Mouse (Mus musculus): Measurements from ENCODE around the gene Gm9573. TPM values are rescaled to one million over a fixed set of nuclear protein-coding genes. Genes with fewer than 3 reads are reported as not detected.
A peak's percentile ranks its signal among the peaks of the same experiment; 100 is the strongest.

The Gm9573 gene
- polyA plus RNA-seq, 1 experiment from 2014 or later, result not detected

DNA sequence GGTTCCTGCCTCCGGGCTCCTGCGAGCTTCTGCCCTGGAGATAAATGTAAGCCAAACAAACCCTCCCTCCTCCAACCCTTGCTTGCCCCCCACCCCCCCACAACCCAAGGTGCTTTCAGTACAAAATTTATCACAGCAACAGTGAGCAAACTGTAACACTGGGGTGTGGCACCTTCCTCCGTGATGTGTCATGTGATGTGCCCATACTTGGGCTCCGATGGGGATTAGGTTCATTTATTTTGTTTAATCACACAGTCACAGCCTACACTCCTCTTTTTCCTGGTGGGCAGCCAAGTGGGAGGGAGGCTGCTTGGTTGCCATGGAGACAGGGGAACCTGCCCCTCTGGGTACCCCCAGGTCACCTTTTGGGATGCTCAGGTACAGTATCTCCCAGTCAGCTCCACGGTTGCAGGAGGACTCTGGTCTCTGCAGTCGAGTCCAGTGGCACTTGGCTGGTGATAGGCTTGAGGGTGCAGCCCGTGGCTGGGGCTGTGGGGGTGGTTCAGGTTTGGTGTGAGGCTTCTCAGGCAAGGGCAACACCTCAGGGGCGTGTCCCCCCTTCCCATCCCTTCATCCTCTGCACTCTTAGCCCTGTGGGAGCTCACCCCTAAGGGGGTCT lies 24.6 kb downstream of the Gm9573 start:
- Histone ChIP-seq H3K36me3 (ENCODE audit: control insufficient read depth, insufficient read depth, low read length) (no peaks in the 10 kb centered on the region), H3K4me1 (ENCODE audit: control insufficient read depth, insufficient read depth, low read length) (no peaks in the 10 kb centered on the region), H3K4me2 (no peak overlapping the region), H3K27me3 (ENCODE audit: control insufficient read depth, insufficient read depth, low read length) (no peaks in the 10 kb centered on the region), H3K9me3 (ENCODE audit: control insufficient read depth, low read length) (no peaks in the 10 kb centered on the region), H3K9ac (ENCODE audit: low read length) (no peak overlapping the region), H3K27ac (ENCODE audit: low read depth, low read length) (no peak overlapping the region), H3K4me3 (ENCODE audit: low read depth, low read length) (no peak overlapping the region)
- ATAC-seq (ENCODE audit: low FRiP score), result no peak
- 60% methylated on average over 8 of the region's 8 CpGs for WGBS
- DNase-seq (ENCODE audit: low spot score, missing footprints), result no peak

DNA sequence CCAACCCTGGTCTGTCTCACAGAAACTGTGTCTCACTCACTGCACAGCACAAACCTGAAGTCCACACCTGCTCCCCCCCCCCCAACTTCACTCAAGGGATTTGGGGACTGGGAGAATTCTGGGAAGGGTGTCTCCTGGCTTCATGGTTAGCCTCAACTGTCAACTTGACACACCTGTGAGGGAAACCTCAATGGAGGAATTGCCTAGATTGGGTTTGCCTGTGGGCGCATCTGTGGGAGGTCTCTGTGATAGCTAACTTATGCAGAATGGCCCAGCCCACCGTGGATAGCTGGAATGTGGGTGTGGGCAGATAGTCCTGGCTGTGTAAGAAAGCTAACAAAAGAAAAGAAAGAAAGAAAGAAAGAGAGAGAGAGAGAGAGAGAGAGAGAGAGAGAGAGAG lies 25.2 kb downstream of the Gm9573 start, which contains the start of gene Sfta2:
Sfta2 (plus strand) TSS at position 301 of the 400 bp plus-strand sequence.
- Histone ChIP-seq H3K9me3 (ENCODE audit: control insufficient read depth, low read length) (no peaks in the 10 kb centered on the region), H3K4me1 (ENCODE audit: control insufficient read depth, insufficient read depth, low read length) (no peaks in the 10 kb centered on the region), H3K27me3 (ENCODE audit: control insufficient read depth, insufficient read depth, low read length) (no peaks in the 10 kb centered on the region), H3K27ac (ENCODE audit: low read depth, low read length) (no peak within 1 kb of the TSS), H3K36me3 (ENCODE audit: control insufficient read depth, insufficient read depth, low read length) (no peaks in the 10 kb centered on the region), H3K4me3 (ENCODE audit: low read depth, low read length) (no peak within 1 kb of the TSS), H3K9ac (ENCODE audit: low read length) (no peak within 1 kb of the TSS), H3K4me2 (no peak within 1 kb of the TSS)
- ATAC-seq (ENCODE audit: low FRiP score) (no peak), DNase-seq (ENCODE audit: low spot score, missing footprints) (no peak)
- WGBS, result 79% methylated on average over 2 of the region's 2 CpGs

DNA sequence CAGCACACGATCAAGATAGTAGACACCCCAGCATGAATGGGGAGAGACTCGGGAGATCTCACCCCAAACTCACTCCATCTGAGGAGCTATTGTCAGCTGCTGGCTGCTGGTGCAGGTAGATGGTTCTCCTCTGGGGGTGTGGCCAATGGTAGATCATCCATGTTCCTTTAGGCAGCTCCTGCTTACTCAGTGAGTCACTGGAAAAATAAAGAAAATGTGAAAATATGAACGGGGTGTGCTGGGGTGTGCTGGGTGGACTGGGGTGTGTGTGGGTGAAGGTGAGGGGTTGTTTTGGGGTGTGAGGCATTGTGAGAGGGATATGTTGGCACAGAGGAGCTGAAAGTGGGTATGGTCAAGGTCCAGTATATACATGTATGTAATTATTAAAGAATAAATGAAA lies 29.0 kb downstream of the Gm9573 start:
- no peak overlapping the region for H3K4me2 ChIP-seq
- DNase-seq (ENCODE audit: low spot score, missing footprints) (no peak), ATAC-seq (ENCODE audit: low FRiP score) (no peak)
- H3K36me3 ChIP-seq (ENCODE audit: control insufficient read depth, insufficient read depth, low read length), result no peaks in the 10 kb centered on the region
- 91% methylated on average over 3 of the region's 3 CpGs for WGBS
- H3K27me3 ChIP-seq (ENCODE audit: control insufficient read depth, insufficient read depth, low read length), result no peaks in the 10 kb centered on the region
- no peaks in the 10 kb centered on the region for H3K4me1 ChIP-seq (ENCODE audit: control insufficient read depth, insufficient read depth, low read length)
- no peak overlapping the region for H3K9ac ChIP-seq (ENCODE audit: low read length)
- H3K27ac ChIP-seq (ENCODE audit: low read depth, low read length), result no peak overlapping the region
- H3K4me3 ChIP-seq (ENCODE audit: low read depth, low read length), result no peak overlapping the region
- H3K9me3 ChIP-seq (ENCODE audit: control insufficient read depth, low read length), result no peaks in the 10 kb centered on the region

DNA sequence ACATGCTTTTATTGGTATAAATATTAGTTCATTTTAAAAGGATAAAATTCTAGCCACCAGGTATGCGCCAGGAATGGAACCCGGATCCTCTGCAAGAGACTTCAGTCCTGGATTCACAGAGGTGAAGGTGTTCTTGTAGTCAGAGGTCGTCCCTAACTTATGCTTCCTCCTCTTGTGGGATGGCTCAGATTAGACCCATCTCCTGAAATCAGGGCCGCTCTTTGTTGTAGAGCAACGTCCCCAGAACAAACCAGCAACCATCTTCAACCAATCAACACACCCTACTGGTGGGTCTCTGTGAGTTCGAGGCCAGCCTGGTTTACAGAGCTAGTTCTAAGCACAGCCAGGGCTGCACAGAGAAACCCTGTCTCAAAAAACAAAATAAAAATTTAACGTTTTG lies 32.0 kb downstream of the Gm9573 start:
- Histone ChIP-seq H3K36me3 (ENCODE audit: control insufficient read depth, insufficient read depth, low read length) (no peaks in the 10 kb centered on the region), H3K9ac (ENCODE audit: low read length) (no peak overlapping the region), H3K27ac (ENCODE audit: low read depth, low read length) (no peak overlapping the region), H3K9me3 (ENCODE audit: control insufficient read depth, low read length) (no peaks in the 10 kb centered on the region), H3K4me2 (no peak overlapping the region), H3K4me3 (ENCODE audit: low read depth, low read length) (no peak overlapping the region), H3K27me3 (ENCODE audit: control insufficient read depth, insufficient read depth, low read length) (no peaks in the 10 kb centered on the region), H3K4me1 (ENCODE audit: control insufficient read depth, insufficient read depth, low read length) (no peaks in the 10 kb centered on the region)
- WGBS, result 84% methylated on average over 7 of the region's 7 CpGs
- no peak for DNase-seq (ENCODE audit: low spot score, missing footprints)
- no peak for ATAC-seq (ENCODE audit: low FRiP score)

DNA sequence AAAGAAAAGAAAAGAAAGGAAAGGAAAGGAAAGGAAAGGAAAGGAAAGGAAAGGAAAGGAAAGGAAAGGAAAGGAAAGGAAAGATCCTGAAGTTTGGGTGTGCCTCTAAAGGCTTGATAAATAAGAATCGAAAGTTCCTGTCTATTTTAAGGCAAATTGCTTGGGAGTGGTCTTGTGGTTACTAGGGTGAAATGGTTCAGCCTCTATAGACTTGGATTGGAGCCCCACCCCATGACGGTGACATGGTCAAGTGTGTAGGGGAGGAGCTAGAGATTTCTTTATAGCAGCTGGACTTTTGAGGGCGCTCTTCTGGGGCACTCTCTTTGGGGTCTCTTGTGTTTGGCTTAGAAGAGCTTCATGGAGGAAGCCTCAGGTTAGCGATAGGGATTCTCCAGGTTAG lies 32.7 kb downstream of the Gm9573 start:
- no peak overlapping the region for H3K4me3 ChIP-seq (ENCODE audit: low read depth, low read length)
- ATAC-seq (ENCODE audit: low FRiP score), result no peak
- no peaks in the 10 kb centered on the region for H3K36me3 ChIP-seq (ENCODE audit: control insufficient read depth, insufficient read depth, low read length)
- no peak for DNase-seq (ENCODE audit: low spot score, missing footprints)
- no peaks in the 10 kb centered on the region for H3K9me3 ChIP-seq (ENCODE audit: control insufficient read depth, low read length)
- 32% methylated on average over 4 of the region's 4 CpGs for WGBS
- H3K27ac ChIP-seq (ENCODE audit: low read depth, low read length), result no peak overlapping the region
- no peak overlapping the region for H3K9ac ChIP-seq (ENCODE audit: low read length)
- no peaks in the 10 kb centered on the region for H3K27me3 ChIP-seq (ENCODE audit: control insufficient read depth, insufficient read depth, low read length)
- no peaks in the 10 kb centered on the region for H3K4me1 ChIP-seq (ENCODE audit: control insufficient read depth, insufficient read depth, low read length)
- no peak overlapping the region for H3K4me2 ChIP-seq

DNA sequence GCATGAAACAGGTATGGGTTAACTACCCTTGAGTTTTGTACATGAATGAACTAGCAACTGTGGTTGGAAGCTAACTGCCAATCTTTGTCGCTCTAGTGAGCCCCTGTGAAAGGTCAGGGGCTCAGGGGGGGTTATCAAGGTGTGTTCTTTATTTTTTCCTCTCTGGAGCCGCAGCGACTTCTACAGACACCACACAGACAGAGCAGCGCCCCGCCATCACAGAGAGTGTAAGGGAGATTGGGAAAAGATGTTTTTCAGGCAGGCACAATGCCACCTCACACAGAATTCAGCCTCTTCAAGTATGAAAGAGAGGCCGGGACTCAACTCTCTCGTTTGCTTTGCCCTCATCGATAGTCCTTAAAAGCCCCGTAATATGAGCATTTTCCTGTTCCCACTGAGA lies 34.3 kb downstream of the Gm9573 start:
- Histone ChIP-seq H3K27ac (ENCODE audit: low read depth, low read length) (no peak overlapping the region), H3K9ac (ENCODE audit: low read length) (no peak overlapping the region), H3K9me3 (ENCODE audit: control insufficient read depth, low read length) (no peaks in the 10 kb centered on the region), H3K36me3 (ENCODE audit: control insufficient read depth, insufficient read depth, low read length) (no peaks in the 10 kb centered on the region), H3K4me3 (ENCODE audit: low read depth, low read length) (no peak overlapping the region), H3K4me2 (no peak overlapping the region), H3K27me3 (ENCODE audit: control insufficient read depth, insufficient read depth, low read length) (no peaks in the 10 kb centered on the region), H3K4me1 (ENCODE audit: control insufficient read depth, insufficient read depth, low read length) (peaks cover 4% of the 10 kb centered on the region; the same call in 1 of the 2 replicates)
- WGBS, result 86% methylated on average over 9 of the region's 9 CpGs
- no peak for ATAC-seq (ENCODE audit: low FRiP score)
- no peak for DNase-seq (ENCODE audit: low spot score, missing footprints)

DNA sequence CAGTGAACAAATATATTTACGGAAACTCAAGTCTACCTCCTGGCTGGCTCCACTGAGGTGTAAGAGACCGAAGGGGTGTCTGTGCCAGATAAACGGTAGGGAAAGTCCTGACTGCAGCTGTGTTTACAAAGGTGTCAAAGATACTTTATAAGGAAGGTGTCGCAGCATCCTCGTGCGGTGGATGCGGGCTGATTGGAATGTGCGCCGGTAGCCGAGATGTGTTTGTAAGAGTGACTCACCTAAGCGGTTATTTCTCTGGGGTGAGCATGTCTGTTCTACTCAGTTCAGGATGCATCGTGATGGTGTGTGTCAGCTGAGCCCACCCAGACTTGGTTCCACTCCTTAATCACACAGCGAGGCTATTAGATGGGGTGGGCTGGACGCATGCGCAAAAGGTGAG lies 34.7 kb downstream of the Gm9573 start:
- H3K4me3 ChIP-seq (ENCODE audit: low read depth, low read length), result no peak overlapping the region
- no peak for DNase-seq (ENCODE audit: low spot score, missing footprints)
- H3K27ac ChIP-seq (ENCODE audit: low read depth, low read length), result no peak overlapping the region
- no peak for ATAC-seq (ENCODE audit: low FRiP score)
- H3K36me3 ChIP-seq (ENCODE audit: control insufficient read depth, insufficient read depth, low read length), result no peaks in the 10 kb centered on the region
- no peaks in the 10 kb centered on the region for H3K9me3 ChIP-seq (ENCODE audit: control insufficient read depth, low read length)
- H3K9ac ChIP-seq (ENCODE audit: low read length), result no peak overlapping the region
- H3K4me1 ChIP-seq (ENCODE audit: control insufficient read depth, insufficient read depth, low read length), result peaks cover 4% of the 10 kb centered on the region; the same call in 1 of the 2 replicates
- 93% methylated on average over 15 of the region's 15 CpGs for WGBS
- no peaks in the 10 kb centered on the region for H3K27me3 ChIP-seq (ENCODE audit: control insufficient read depth, insufficient read depth, low read length)
- H3K4me2 ChIP-seq, result no peak overlapping the region

DNA sequence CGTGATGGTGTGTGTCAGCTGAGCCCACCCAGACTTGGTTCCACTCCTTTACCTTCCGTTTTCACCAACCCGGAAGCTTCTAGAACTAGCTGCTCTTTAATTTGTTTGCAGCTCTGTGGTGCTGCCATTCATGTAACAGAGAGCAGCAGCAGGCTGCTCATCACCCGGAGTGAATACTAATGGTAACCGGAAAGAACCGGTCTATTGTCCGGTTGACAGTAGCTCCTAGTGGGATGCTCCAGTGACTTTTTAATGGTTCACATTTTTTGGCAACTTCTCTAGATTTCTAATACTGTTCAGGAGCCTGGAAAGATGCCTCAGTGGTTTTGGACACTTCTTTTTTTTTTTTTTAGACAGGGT lies 35.2 kb downstream of the Gm9573 start:
- H3K9me3 ChIP-seq (ENCODE audit: control insufficient read depth, low read length), result no peaks in the 10 kb centered on the region
- no peak overlapping the region for H3K4me2 ChIP-seq
- H3K27ac ChIP-seq (ENCODE audit: low read depth, low read length), result no peak overlapping the region
- H3K36me3 ChIP-seq (ENCODE audit: control insufficient read depth, insufficient read depth, low read length), result no peaks in the 10 kb centered on the region
- H3K4me1 ChIP-seq (ENCODE audit: control insufficient read depth, insufficient read depth, low read length), result peaks cover 4% of the 10 kb centered on the region; the same call in 1 of the 2 replicates
- WGBS, result 92% methylated on average over 7 of the region's 7 CpGs
- no peak for DNase-seq (ENCODE audit: low spot score, missing footprints)
- H3K9ac ChIP-seq (ENCODE audit: low read length), result no peak overlapping the region
- no peak overlapping the region for H3K4me3 ChIP-seq (ENCODE audit: low read depth, low read length)
- ATAC-seq (ENCODE audit: low FRiP score), result no peak
- no peaks in the 10 kb centered on the region for H3K27me3 ChIP-seq (ENCODE audit: control insufficient read depth, insufficient read depth, low read length)

DNA sequence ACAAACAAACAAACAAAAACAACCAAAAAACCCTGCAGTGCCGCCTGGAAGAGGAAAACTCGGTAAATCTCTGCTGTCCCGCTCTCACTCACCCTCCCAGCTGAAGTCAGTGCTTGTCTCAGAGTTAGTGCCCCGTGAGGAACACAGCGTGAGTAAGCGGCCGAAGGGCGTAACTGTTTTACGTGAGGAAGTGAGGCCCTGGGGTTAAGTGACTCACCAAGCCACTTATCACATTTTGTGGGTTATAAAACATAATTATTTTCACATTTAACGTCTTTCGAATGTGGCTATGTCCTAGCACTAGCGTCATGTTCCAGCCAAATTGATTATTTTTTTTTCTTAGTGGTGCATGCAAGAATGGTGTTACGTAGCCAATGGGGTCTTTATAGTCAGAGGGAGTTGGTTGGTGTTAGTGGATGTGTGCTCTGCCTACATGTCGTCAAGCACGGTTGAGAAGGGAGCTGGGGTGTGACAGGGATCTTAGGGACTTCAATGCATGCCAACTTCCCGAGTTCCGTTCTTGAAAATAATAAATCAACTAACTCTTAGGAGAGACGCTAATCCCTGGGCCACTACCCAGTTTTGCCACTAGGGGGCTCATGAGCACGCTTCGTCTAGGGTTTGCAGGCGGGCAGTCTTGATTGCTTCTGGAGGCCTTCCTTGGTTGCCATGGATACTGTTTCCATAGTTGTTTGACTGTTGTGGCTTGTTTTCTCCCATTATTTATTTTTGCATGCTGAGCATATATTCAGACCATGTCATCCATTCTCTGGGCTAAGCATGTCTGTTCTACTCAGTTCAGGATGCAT lies 35.8 kb downstream of the Gm9573 start:
- H3K36me3 ChIP-seq (ENCODE audit: control insufficient read depth, insufficient read depth, low read length), result no peaks in the 10 kb centered on the region
- H3K4me2 ChIP-seq, result no peak overlapping the region
- ATAC-seq (ENCODE audit: low FRiP score) (0 out of 2 replicates have a peak, but pooled peaks have one; percentile 30), DNase-seq (ENCODE audit: low spot score, missing footprints) (peak; percentile 98)
- H3K4me1 ChIP-seq (ENCODE audit: control insufficient read depth, insufficient read depth, low read length), result peaks cover 4% of the 10 kb centered on the region; the same call in 1 of the 2 replicates
- H3K9me3 ChIP-seq (ENCODE audit: control insufficient read depth, low read length), result no peaks in the 10 kb centered on the region
- no peak overlapping the region for H3K27ac ChIP-seq (ENCODE audit: low read depth, low read length)
- H3K9ac ChIP-seq (ENCODE audit: low read length), result no peak overlapping the region
- H3K27me3 ChIP-seq (ENCODE audit: control insufficient read depth, insufficient read depth, low read length), result no peaks in the 10 kb centered on the region
- H3K4me3 ChIP-seq (ENCODE audit: low read depth, low read length), result no peak overlapping the region
- 62% methylated on average over 21 of the region's 21 CpGs for WGBS
